Mouse (Mus musculus): Measurements from ENCODE around the gene Gm7694. TPM values are rescaled to one million over a fixed set of nuclear protein-coding genes. Genes with fewer than 3 reads are reported as not detected.

The Gm7694 gene
- polyA plus RNA-seq, 1 experiment from 2014 or later: 2.7 TPM

GRCm38 (mm10) chr1:170254893-170255559, 51.1 kb downstream of the Gm7694 start:
- no peak overlapping the region for H3K27ac ChIP-seq (ENCODE audit: low read length)
- no peak; the same call in none of the 2 replicates for ATAC-seq
- WGBS: 24% methylated on average over 30 of the region's 30 CpGs
- H3K4me2 ChIP-seq (ENCODE audit: low read length): peak overlapping the region; percentile 85
- no peaks in the 10 kb centered on the region for H3K36me3 ChIP-seq (ENCODE audit: control insufficient read depth, insufficient read depth)
- peak overlapping the region; percentile 75 for H3K4me3 ChIP-seq (replicated peaks; ENCODE audit: low read length)
- H3K9ac ChIP-seq (replicated peaks; ENCODE audit: low read depth, low read length): peak overlapping the region; percentile 82
- peaks cover 5% of the 10 kb centered on the region for H3K4me1 ChIP-seq (replicated peaks; ENCODE audit: control insufficient read depth, insufficient read depth, low read length)
- no peaks in the 10 kb centered on the region for H3K9me3 ChIP-seq (ENCODE audit: control insufficient read depth, low read length)
- peaks cover 4% of the 10 kb centered on the region; the same call in 1 of the 2 replicates for H3K27me3 ChIP-seq (replicated peaks; ENCODE audit: control insufficient read depth, insufficient read depth, low read length)

Other genes with a start within 250 kb of the Gm7694 start
- gene Ddr2, start 195.6 kb downstream of the Gm7694 start, polyA plus RNA-seq (2015; fragmentation: Nextera tagmentation; extraction: Ambion mirVana): 7.9 and 12.3 TPM in 2 replicates
- 56.6 and 57.9 TPM in 2 replicates for gene Uap1, start 131.4 kb downstream of the Gm7694 start, polyA plus RNA-seq (2015; fragmentation: Nextera tagmentation; extraction: Ambion mirVana)
- gene Uhmk1, start 90.9 kb downstream of the Gm7694 start, polyA plus RNA-seq (2015; fragmentation: Nextera tagmentation; extraction: Ambion mirVana): 8.1 and 8.4 TPM in 2 replicates
- 0.08 TPM in 1 of 2 replicates, not detected in the other for gene Sh2d1b2, start 73.6 kb downstream of the Gm7694 start, polyA plus RNA-seq (2015; fragmentation: Nextera tagmentation; extraction: Ambion mirVana)
- 0.14 TPM in 1 of 2 replicates, not detected in the other for gene Sh2d1b1, start 29.0 kb downstream of the Gm7694 start, polyA plus RNA-seq (2015; fragmentation: Nextera tagmentation; extraction: Ambion mirVana)
- gene Spata46, start 2.5 kb upstream of the Gm7694 start, polyA plus RNA-seq (2015; fragmentation: Nextera tagmentation; extraction: Ambion mirVana): 0.78 and 1.7 TPM in 2 replicates